Mouse (Mus musculus): ENCODE measurements around the gene Cntn1. TPM values are rescaled to one million over a fixed set of nuclear protein-coding genes. Genes with fewer than 3 reads are reported as not detected.
A peak's percentile ranks its signal among the peaks of the same experiment; 100 is the strongest.

Gene Cntn1
- polyA plus RNA-seq, 1 experiment from 2014 or later: 47.9 TPM

DNA sequence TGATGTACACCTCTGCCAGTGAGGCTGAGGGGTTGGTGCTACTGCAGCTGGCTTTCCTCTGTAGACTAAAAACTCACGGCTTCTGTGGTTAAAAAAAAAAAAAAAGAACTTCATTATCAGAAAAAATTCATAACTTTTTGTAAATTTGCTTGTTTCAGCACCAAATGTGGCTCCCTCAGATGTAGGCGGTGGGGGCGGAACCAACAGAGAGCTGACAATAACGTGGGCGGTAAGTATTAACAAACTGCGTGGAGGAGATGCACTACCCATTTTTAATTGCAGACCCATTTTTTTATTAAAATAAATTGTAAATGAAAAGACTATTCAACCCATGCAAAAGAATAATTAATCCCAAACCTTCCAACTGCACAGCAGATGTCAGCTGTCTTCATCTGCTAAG is 251.8 kb downstream of the Cntn1 start:
- no peaks in the 10 kb centered on the region for H3K36me3 ChIP-seq (ENCODE audit: control insufficient read depth, insufficient read depth, low read length)
- no peak overlapping the region for H3K4me3 ChIP-seq (replicated peaks; ENCODE audit: low read depth, low read length)
- DNase-seq: no peak
- no peaks in the 10 kb centered on the region for H3K9me3 ChIP-seq (ENCODE audit: control insufficient read depth, low read length)
- no peaks in the 10 kb centered on the region for H3K27me3 ChIP-seq (ENCODE audit: control insufficient read depth, insufficient read depth, low read length)
- no peaks in the 10 kb centered on the region for H3K4me1 ChIP-seq (ENCODE audit: control insufficient read depth, insufficient read depth, low read length)
- H3K9ac ChIP-seq (replicated peaks; ENCODE audit: low read length): no peak overlapping the region
- H3K27ac ChIP-seq (replicated peaks; ENCODE audit: low read depth, low read length): no peak overlapping the region
- H3K4me2 ChIP-seq (ENCODE audit: low read length): no peak overlapping the region
- ATAC-seq (ENCODE audit: low FRiP score, low TSS enrichment): no peak
- WGBS: 88% methylated on average over 6 of the region's 6 CpGs

DNA sequence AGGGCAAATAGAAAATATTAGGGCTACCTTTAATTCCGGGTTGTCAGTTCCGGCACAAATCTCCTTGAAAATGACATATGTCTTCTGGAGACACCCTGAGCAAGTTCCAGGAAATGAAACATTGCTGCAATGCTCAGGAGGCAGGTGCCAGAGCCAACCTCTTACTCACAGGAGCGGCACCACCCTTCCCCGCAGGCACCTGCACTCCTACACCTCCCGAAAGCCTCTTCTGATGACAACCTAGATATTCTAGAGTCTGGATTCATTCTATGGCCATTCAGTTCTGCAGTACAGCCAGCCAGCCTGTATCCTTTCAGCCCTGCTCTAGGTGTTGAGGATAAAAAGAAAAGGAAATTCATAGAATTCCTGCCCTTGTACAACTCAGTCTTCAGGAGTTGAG is 253.3 kb downstream of the Cntn1 start:
- 89% methylated on average over 5 of the region's 5 CpGs for WGBS

DNA sequence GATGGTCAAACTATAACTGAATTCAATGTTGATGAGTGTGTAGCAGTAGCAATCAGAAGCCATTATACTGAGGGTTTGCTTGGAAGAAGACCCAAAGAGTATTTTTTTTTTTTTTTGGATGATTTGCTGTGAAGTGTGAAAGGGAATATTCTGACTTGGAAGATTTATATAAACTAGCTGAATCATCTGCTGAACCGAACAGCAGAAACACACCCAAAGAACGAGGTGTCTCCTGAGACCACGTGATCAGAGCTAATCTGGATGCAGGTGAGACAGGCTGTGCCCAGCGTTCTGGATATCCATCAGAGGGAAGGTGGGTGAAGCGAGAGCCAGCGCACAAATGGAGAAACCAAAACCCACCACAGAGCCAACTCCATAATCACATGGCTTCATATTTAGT is 271.0 kb downstream of the Cntn1 start:
- Histone ChIP-seq H3K9me3 (ENCODE audit: control insufficient read depth, low read length) (no peaks in the 10 kb centered on the region), H3K4me3 (replicated peaks; ENCODE audit: low read depth, low read length) (no peak overlapping the region), H3K27ac (replicated peaks; ENCODE audit: low read depth, low read length) (no peak overlapping the region), H3K36me3 (ENCODE audit: control insufficient read depth, insufficient read depth, low read length) (peaks cover 4% of the 10 kb centered on the region; the same call in 1 of the 2 replicates), H3K4me2 (ENCODE audit: low read length) (no peak overlapping the region), H3K27me3 (ENCODE audit: control insufficient read depth, insufficient read depth, low read length) (no peaks in the 10 kb centered on the region), H3K4me1 (ENCODE audit: control insufficient read depth, insufficient read depth, low read length) (no peaks in the 10 kb centered on the region), H3K9ac (replicated peaks; ENCODE audit: low read length) (no peak overlapping the region)
- DNase-seq: no peak
- ATAC-seq (ENCODE audit: low FRiP score, low TSS enrichment): no peak
- 90% methylated on average over 6 of the region's 6 CpGs for WGBS

More for the DNA sequence above, 253.3 kb downstream of the Cntn1 start:
- Histone ChIP-seq H3K4me2 (ENCODE audit: low read length) (no peak overlapping the region), H3K4me1 (ENCODE audit: control insufficient read depth, insufficient read depth, low read length) (no peaks in the 10 kb centered on the region), H3K9me3 (ENCODE audit: control insufficient read depth, low read length) (no peaks in the 10 kb centered on the region), H3K9ac (replicated peaks; ENCODE audit: low read length) (no peak overlapping the region), H3K27me3 (ENCODE audit: control insufficient read depth, insufficient read depth, low read length) (no peaks in the 10 kb centered on the region), H3K36me3 (ENCODE audit: control insufficient read depth, insufficient read depth, low read length) (no peaks in the 10 kb centered on the region), H3K27ac (replicated peaks; ENCODE audit: low read depth, low read length) (no peak overlapping the region), H3K4me3 (replicated peaks; ENCODE audit: low read depth, low read length) (no peak overlapping the region)
- DNase-seq: no peak
- ATAC-seq (ENCODE audit: low FRiP score, low TSS enrichment): no peak

DNA sequence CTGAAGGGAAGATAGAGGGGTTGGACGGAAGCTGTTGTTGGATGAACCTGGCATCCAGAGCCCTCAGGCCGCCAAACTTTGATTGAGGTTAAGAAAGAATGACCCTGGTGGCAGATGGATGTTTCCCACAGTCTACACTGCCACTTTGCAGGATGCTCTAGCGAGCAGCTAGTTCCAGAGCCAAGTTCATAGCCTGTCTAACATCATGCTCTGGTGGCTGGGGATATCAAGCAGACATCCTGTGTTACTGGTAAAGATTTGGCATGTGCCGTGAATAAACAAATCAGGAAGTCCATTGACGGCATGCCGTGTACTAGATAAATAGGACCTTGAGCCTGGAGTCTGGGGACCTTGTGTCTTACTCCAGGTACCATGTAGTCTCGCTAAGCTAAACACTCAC is 276.1 kb downstream of the Cntn1 start:
- WGBS: 87% methylated on average over 7 of the region's 7 CpGs
- H3K4me3 ChIP-seq (replicated peaks; ENCODE audit: low read depth, low read length): no peak overlapping the region
- no peak for ATAC-seq (ENCODE audit: low FRiP score, low TSS enrichment)
- H3K9ac ChIP-seq (replicated peaks; ENCODE audit: low read length): no peak overlapping the region
- no peaks in the 10 kb centered on the region for H3K4me1 ChIP-seq (ENCODE audit: control insufficient read depth, insufficient read depth, low read length)
- H3K36me3 ChIP-seq (ENCODE audit: control insufficient read depth, insufficient read depth, low read length): no peaks in the 10 kb centered on the region
- H3K9me3 ChIP-seq (ENCODE audit: control insufficient read depth, low read length): no peaks in the 10 kb centered on the region
- DNase-seq: no peak
- H3K4me2 ChIP-seq (ENCODE audit: low read length): no peak overlapping the region
- H3K27ac ChIP-seq (replicated peaks; ENCODE audit: low read depth, low read length): no peak overlapping the region
- no peaks in the 10 kb centered on the region for H3K27me3 ChIP-seq (ENCODE audit: control insufficient read depth, insufficient read depth, low read length)

DNA sequence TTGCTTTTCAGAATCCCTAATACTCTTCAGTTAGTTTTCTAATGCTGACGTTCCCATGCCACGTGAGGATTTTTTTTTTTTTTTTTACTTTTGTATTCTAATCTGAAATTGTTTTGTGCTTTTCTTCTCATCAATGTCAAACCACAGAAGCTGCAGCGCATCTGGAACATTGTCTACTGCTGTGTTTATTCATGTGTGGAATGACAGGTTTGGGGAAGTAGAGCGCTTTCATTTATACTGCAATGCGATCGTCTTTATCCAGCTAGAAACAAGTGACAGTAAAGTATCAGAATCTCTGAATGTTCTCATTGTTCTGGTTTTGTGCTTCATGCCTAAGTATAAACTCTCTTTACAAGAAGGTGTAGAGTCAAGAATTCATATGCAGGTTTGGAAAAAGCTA is 289.3 kb downstream of the Cntn1 start:
- Histone ChIP-seq H3K9me3 (ENCODE audit: control insufficient read depth, low read length) (no peaks in the 10 kb centered on the region), H3K4me1 (ENCODE audit: control insufficient read depth, insufficient read depth, low read length) (no peaks in the 10 kb centered on the region), H3K27ac (replicated peaks; ENCODE audit: low read depth, low read length) (no peak overlapping the region), H3K4me2 (ENCODE audit: low read length) (no peak overlapping the region), H3K27me3 (ENCODE audit: control insufficient read depth, insufficient read depth, low read length) (no peaks in the 10 kb centered on the region), H3K36me3 (ENCODE audit: control insufficient read depth, insufficient read depth, low read length) (no peaks in the 10 kb centered on the region), H3K4me3 (replicated peaks; ENCODE audit: low read depth, low read length) (no peak overlapping the region), H3K9ac (replicated peaks; ENCODE audit: low read length) (no peak overlapping the region)
- DNase-seq: no peak
- ATAC-seq (ENCODE audit: low FRiP score, low TSS enrichment): no peak
- WGBS: 24% methylated on average over 6 of the region's 6 CpGs

DNA sequence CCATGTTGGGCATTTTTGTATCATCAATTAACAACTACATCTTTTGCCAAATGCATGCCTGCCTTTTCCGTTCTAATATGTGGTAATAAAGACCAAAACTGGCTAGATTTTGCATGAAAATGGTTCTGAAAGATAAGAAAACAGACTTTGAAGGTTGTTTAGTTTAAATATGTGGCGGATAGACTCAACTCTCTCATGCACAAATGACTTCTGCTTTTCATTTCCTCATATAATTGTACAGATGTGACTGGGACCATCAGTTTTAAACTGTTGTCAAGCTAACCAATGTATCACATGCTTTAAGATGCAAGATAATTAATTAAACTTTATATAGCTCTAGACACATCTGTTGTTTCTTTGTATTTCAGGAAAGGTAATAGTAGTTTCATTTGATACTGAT is 290.5 kb downstream of the Cntn1 start:
- Histone ChIP-seq H3K9ac (replicated peaks; ENCODE audit: low read length) (no peak overlapping the region), H3K27ac (replicated peaks; ENCODE audit: low read depth, low read length) (no peak overlapping the region), H3K4me1 (ENCODE audit: control insufficient read depth, insufficient read depth, low read length) (no peaks in the 10 kb centered on the region), H3K36me3 (ENCODE audit: control insufficient read depth, insufficient read depth, low read length) (no peaks in the 10 kb centered on the region), H3K4me3 (replicated peaks; ENCODE audit: low read depth, low read length) (no peak overlapping the region), H3K27me3 (ENCODE audit: control insufficient read depth, insufficient read depth, low read length) (no peaks in the 10 kb centered on the region), H3K4me2 (ENCODE audit: low read length) (no peak overlapping the region), H3K9me3 (ENCODE audit: control insufficient read depth, low read length) (no peaks in the 10 kb centered on the region)
- WGBS: 87% methylated on average over 2 of the region's 2 CpGs
- ATAC-seq (ENCODE audit: low FRiP score, low TSS enrichment) (no peak), DNase-seq (no peak)

DNA sequence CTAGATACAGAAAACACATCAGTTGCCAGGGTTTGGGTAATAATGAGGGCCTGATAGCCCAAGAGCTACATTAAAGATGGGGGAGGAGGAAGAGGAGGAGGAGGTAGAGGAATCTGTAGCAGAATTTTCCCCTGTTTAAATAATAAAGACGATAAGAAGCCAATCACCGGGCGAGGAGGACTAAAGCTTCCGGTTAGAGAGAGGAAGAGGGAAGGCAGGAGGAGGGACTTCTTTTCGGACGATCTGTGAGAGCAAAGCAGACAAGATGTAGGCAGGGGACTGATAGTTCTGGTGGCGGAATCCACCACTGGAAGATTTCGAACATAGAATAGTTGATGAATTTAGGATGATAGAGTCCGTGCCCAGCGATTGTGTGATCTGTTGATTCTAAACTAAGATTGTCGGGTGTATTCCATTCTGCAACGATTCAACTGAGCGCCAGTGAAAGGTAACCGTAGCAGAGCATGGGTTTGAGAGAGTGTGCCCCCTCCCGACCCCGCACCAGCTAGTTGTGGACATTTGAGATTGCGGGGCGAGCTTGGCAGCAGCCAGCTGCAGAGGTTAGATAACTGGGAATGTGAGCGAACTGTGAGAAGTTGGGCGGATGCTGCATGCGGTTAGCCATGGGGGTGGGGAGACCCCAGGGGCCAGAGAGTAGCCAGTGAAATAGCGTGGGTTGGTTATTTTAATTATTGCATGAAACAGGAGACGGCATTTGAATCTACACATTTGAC is 293.3 kb downstream of the Cntn1 start:
- no peak overlapping the region for H3K9ac ChIP-seq (replicated peaks; ENCODE audit: low read length)
- H3K36me3 ChIP-seq (ENCODE audit: control insufficient read depth, insufficient read depth, low read length): no peaks in the 10 kb centered on the region
- DNase-seq (no peak), ATAC-seq (ENCODE audit: low FRiP score, low TSS enrichment) (no peak)
- H3K4me2 ChIP-seq (ENCODE audit: low read length): no peak overlapping the region
- peaks cover 8% of the 10 kb centered on the region; the same call in 1 of the 2 replicates for H3K4me1 ChIP-seq (ENCODE audit: control insufficient read depth, insufficient read depth, low read length)
- H3K27ac ChIP-seq (replicated peaks; ENCODE audit: low read depth, low read length): no peak overlapping the region
- no peaks in the 10 kb centered on the region; the same call in 1 of the 2 replicates for H3K27me3 ChIP-seq (ENCODE audit: control insufficient read depth, insufficient read depth, low read length)
- no peak overlapping the region for H3K4me3 ChIP-seq (replicated peaks; ENCODE audit: low read depth, low read length)
- WGBS: 84% methylated on average over 23 of the region's 23 CpGs
- H3K9me3 ChIP-seq (ENCODE audit: control insufficient read depth, low read length): no peaks in the 10 kb centered on the region

DNA sequence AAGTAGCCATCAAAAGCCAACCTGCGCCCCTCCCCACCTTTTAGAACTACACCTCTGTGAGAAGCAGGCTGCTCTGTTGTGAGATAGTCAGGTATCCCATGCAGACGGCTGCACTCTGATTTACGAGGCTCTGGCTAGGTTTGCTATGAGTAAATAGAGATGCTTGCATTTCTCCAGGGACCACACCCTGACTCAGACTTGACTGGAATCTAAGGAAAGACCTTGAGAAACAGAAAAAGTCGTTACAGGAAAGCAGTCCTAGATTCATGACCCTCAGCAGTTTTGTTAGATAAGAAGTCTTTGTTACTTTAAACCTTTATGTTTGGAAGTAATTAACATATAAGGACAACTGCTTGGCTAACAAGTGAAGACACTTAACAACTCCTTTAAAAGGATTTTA is 296.5 kb downstream of the Cntn1 start:
- ATAC-seq (ENCODE audit: low FRiP score, low TSS enrichment): no peak
- Histone ChIP-seq H3K27me3 (ENCODE audit: control insufficient read depth, insufficient read depth, low read length) (no peaks in the 10 kb centered on the region; the same call in 1 of the 2 replicates), H3K27ac (replicated peaks; ENCODE audit: low read depth, low read length) (no peak overlapping the region), H3K9me3 (ENCODE audit: control insufficient read depth, low read length) (no peaks in the 10 kb centered on the region), H3K4me3 (replicated peaks; ENCODE audit: low read depth, low read length) (no peak overlapping the region), H3K36me3 (ENCODE audit: control insufficient read depth, insufficient read depth, low read length) (no peaks in the 10 kb centered on the region), H3K4me1 (ENCODE audit: control insufficient read depth, insufficient read depth, low read length) (peaks cover 8% of the 10 kb centered on the region; the same call in 1 of the 2 replicates), H3K4me2 (ENCODE audit: low read length) (no peak overlapping the region), H3K9ac (replicated peaks; ENCODE audit: low read length) (no peak overlapping the region)
- WGBS: 33% methylated on average over 4 of the region's 4 CpGs
- peak; percentile 9 for DNase-seq

DNA sequence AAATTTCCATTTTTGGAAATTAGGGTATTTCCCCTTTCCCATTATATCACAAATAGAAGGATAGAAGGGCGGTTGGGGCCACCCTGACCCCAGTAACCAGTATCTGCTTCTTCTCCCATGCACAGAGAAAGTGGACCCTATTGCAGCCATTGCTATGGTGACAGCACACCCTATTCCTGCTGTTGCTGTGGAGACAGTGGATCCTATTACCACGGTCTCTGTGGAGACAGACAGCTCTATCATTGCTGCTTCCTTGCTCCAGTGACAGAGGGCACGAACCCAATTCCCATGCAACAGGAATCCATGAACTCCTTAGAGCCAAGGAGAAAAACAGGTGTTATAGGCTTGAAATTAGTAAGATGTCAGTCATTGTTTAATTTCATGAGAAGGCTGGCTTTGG is 296.9 kb downstream of the Cntn1 start:
- DNase-seq: peak; percentile 77
- 3% methylated on average over 3 of the region's 3 CpGs for WGBS
- Histone ChIP-seq H3K36me3 (ENCODE audit: control insufficient read depth, insufficient read depth, low read length) (no peaks in the 10 kb centered on the region), H3K27me3 (ENCODE audit: control insufficient read depth, insufficient read depth, low read length) (no peaks in the 10 kb centered on the region; the same call in 1 of the 2 replicates), H3K4me2 (ENCODE audit: low read length) (no peak overlapping the region), H3K27ac (replicated peaks; ENCODE audit: low read depth, low read length) (no peak overlapping the region), H3K9ac (replicated peaks; ENCODE audit: low read length) (no peak overlapping the region), H3K4me1 (ENCODE audit: control insufficient read depth, insufficient read depth, low read length) (peaks cover 8% of the 10 kb centered on the region; the same call in 1 of the 2 replicates), H3K9me3 (ENCODE audit: control insufficient read depth, low read length) (no peaks in the 10 kb centered on the region), H3K4me3 (replicated peaks; ENCODE audit: low read depth, low read length) (no peak overlapping the region)
- ATAC-seq (ENCODE audit: low FRiP score, low TSS enrichment): peak; percentile 64; the same call in 1 of the 2 replicates
